Mouse (Mus musculus): ENCODE data around the gene 1700042G07Rik. TPM values are rescaled to one million over a fixed set of nuclear protein-coding genes. Genes with fewer than 3 reads are reported as not detected.

1700042G07Rik gene
- not detected in 2 replicates for polyA plus RNA-seq (2015; fragmentation: Nextera tagmentation; extraction: Ambion mirVana)

DNA sequence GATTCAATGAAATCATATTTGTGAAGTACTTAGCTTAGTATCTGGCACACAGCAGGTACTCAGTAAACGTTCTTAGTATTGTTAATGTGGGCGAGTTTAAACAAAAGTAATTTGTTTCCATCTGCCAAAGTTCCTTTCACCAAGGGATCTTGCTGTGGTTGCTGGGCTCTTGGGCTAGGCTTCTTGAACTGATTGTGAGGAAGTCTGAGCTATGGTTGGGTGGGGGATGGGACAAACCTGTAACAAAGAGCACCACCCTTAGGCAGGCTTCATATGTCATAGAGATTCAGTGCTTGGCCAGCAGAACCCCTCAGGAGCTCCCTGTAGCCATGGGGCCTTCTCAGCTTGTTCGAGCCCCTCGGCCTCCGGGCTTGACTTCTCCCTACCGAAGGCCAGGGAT is at the start of gene 1700042G07Rik, which contains the start of gene Gm49337:
Gene 1700042G07Rik, plus strand, starts transcription at position 301 of the 400 bp plus-strand sequence.
Gene Gm49337, plus strand, starts transcription at position 313 of the 400 bp plus-strand sequence.
- no peak within 1 kb of the TSS for H3K27ac ChIP-seq (ENCODE audit: low read length)
- no peaks in the 10 kb centered on the region for H3K27me3 ChIP-seq (ENCODE audit: insufficient read depth, low read length)
- H3K36me3 ChIP-seq (ENCODE audit: insufficient read depth, low read length): no peaks in the 10 kb centered on the region
- no peak within 1 kb of the TSS for H3K4me3 ChIP-seq (ENCODE audit: low read length)
- ATAC-seq (ENCODE audit: low FRiP score, low TSS enrichment): no peak
- H3K9ac ChIP-seq (replicated peaks; ENCODE audit: low read length): no peak within 1 kb of the TSS
- H3K9me3 ChIP-seq (ENCODE audit: low read length): no peaks in the 10 kb centered on the region
- no peak within 1 kb of the TSS for H3K4me2 ChIP-seq (replicated peaks; ENCODE audit: low read depth, low read length)
- peaks cover 37% of the 10 kb centered on the region for H3K4me1 ChIP-seq (ENCODE audit: insufficient read depth, low read length)
- WGBS: 85% methylated on average over 6 of the region's 6 CpGs

DNA sequence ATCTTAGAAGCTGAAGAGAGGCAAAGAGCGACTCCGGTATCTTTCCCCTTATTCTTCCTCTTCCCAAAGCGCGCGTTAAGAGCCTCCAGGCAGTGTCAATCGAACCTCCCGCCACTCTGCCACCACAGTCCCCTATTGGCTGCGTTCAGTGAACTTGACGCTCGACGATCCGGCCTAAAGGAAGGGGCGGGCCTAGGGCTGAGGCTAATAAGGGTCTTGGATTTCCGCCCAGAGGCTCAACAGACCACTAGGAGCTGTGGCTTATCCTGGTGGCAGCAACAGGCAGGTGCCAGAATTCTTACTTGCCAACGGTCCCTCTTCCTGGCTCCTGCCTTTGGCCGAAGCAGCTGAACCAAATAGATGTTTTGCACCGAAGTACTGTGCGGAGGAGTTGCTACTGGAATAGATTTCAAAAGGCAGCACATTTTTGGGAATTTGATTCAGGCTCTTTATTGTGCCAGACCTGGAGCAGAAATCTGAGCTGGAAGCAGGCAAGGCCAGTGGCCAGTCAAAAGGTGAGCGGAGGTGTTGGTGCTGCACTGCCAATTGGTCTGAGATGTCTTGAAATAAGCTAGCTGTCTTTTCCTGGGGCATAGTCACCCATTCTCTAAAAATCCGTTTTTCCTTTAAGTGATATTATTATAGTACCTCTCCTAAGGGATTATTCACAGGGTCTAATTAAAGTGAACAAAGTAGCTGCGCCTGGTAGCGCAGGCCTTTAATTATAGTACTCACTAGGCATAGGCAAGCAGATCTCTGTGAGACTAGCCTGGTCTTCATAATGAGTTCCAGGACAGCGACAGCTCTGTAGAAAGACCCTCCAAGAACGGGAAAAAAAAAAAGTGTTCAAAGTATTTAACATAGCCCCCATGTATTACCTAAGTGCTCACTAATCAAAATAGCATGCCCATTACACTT is 49.3 kb upstream of the 1700042G07Rik start, which contains the start of the genes Rad54l and Pomgnt1:
Gene Rad54l, minus strand, starts transcription at position 89 of the 918 bp plus-strand sequence.
Gene Pomgnt1, plus strand, starts transcription at position 239 of the 918 bp plus-strand sequence.
- H3K27ac ChIP-seq (ENCODE audit: low read length): peak within 1 kb of the TSS; percentile 82
- peak within 1 kb of the TSS; percentile 61 for H3K4me2 ChIP-seq (replicated peaks; ENCODE audit: low read depth, low read length)
- ATAC-seq (ENCODE audit: low FRiP score, low TSS enrichment): peak; percentile 98
- H3K9ac ChIP-seq (replicated peaks; ENCODE audit: low read length): peak within 1 kb of the TSS; percentile 74
- no peaks in the 10 kb centered on the region for H3K9me3 ChIP-seq (ENCODE audit: low read length)
- 0 out of 2 replicates have a peak, but pooled peaks cover 3% of the 10 kb centered on the region for H3K36me3 ChIP-seq (ENCODE audit: insufficient read depth, low read length)
- peak within 1 kb of the TSS; percentile 68 for H3K4me3 ChIP-seq (ENCODE audit: low read length)
- H3K27me3 ChIP-seq (ENCODE audit: insufficient read depth, low read length): no peaks in the 10 kb centered on the region
- WGBS: 5% methylated on average over 24 of the region's 24 CpGs
- peaks cover 21% of the 10 kb centered on the region for H3K4me1 ChIP-seq (ENCODE audit: insufficient read depth, low read length)

DNA sequence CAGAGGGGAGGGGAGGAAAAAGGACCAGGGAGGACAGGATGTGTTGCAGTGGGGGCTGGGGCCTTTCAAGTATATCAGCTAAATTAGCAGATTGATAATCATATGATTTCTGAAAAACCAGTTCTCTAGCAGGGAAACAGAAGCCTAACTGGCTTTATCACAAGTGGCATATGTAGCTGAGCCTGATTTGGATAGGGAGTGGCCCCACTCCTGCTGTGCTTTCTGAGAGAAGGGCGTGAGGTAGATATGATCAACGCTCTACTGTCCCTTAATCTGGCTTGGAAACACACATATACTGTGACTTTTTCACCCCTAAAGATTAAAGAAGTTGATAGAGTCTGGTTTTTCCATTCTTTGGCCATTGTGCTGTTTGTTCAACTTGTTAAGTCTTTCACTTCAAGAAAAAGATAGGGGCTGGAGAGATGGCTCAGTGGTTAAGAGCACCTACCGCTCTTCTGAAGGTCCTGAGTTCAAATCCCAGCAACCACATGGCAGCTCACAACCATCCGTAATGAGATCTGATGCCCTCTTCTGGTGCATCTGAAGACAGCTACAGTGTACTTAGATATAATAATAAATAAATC is 47.3 kb upstream of the 1700042G07Rik start:
- 91% methylated on average over 4 of the region's 4 CpGs for WGBS
- Histone ChIP-seq H3K4me2 (replicated peaks; ENCODE audit: low read depth, low read length) (no peak overlapping the region), H3K36me3 (ENCODE audit: insufficient read depth, low read length) (no peaks in the 10 kb centered on the region), H3K27ac (ENCODE audit: low read length) (no peak overlapping the region), H3K27me3 (ENCODE audit: insufficient read depth, low read length) (no peaks in the 10 kb centered on the region), H3K4me1 (ENCODE audit: insufficient read depth, low read length) (peaks cover 21% of the 10 kb centered on the region), H3K4me3 (ENCODE audit: low read length) (no peak overlapping the region), H3K9ac (replicated peaks; ENCODE audit: low read length) (no peak overlapping the region), H3K9me3 (ENCODE audit: low read length) (no peaks in the 10 kb centered on the region)
- ATAC-seq (ENCODE audit: low FRiP score, low TSS enrichment): no peak

DNA sequence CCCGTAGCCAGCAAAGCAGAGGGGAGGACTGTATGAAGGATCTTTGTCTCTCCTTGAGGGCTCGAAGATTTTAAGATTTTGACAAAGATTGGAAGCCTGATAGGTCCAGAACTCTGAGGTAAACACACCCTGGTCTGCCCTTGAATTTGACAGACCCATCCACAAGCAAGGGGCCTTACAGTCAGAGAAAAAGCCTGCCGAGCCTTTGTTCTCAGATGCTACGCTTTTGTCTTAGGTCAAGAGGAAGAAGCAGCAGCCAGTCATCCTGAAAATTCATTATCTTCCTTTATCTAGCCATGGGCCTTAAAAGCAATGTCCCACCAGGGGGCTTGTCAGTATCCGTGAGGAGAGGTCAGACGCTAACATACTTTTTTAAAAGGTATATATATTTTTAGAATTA is 45.2 kb upstream of the 1700042G07Rik start:
- no peaks in the 10 kb centered on the region for H3K9me3 ChIP-seq (ENCODE audit: low read length)
- no peak overlapping the region for H3K4me3 ChIP-seq (ENCODE audit: low read length)
- no peak overlapping the region for H3K27ac ChIP-seq (ENCODE audit: low read length)
- 80% methylated on average over 6 of the region's 6 CpGs for WGBS
- no peak overlapping the region for H3K9ac ChIP-seq (replicated peaks; ENCODE audit: low read length)
- no peak for ATAC-seq (ENCODE audit: low FRiP score, low TSS enrichment)
- H3K27me3 ChIP-seq (ENCODE audit: insufficient read depth, low read length): no peaks in the 10 kb centered on the region
- H3K4me1 ChIP-seq (ENCODE audit: insufficient read depth, low read length): peaks cover 14% of the 10 kb centered on the region
- no peaks in the 10 kb centered on the region for H3K36me3 ChIP-seq (ENCODE audit: insufficient read depth, low read length)
- H3K4me2 ChIP-seq (replicated peaks; ENCODE audit: low read depth, low read length): no peak overlapping the region

DNA sequence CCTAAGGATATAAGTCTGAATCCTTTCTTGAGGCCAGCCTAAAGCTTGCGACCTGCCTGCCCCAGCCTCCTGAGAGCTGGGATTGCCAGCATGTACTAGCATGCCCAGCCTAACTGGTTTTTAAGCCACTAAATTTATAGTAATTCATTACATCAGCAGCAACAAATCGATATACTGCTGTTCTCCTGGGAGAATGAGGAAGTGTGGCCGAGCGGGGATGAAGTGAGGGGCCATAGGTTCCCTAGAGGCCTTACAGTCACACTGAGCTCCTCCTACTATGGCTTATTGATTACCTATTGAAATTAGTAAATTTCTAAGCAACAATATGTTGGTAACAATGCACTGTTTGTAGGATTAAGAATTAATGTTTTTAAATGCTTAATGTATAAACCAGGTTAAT is 40.0 kb upstream of the 1700042G07Rik start:
- Histone ChIP-seq H3K4me3 (ENCODE audit: low read length) (no peak overlapping the region), H3K27me3 (ENCODE audit: insufficient read depth, low read length) (no peaks in the 10 kb centered on the region), H3K9me3 (ENCODE audit: low read length) (no peaks in the 10 kb centered on the region), H3K4me1 (ENCODE audit: insufficient read depth, low read length) (no peaks in the 10 kb centered on the region), H3K36me3 (ENCODE audit: insufficient read depth, low read length) (no peaks in the 10 kb centered on the region), H3K4me2 (replicated peaks; ENCODE audit: low read depth, low read length) (no peak overlapping the region), H3K27ac (ENCODE audit: low read length) (no peak overlapping the region), H3K9ac (replicated peaks; ENCODE audit: low read length) (no peak overlapping the region)
- ATAC-seq (ENCODE audit: low FRiP score, low TSS enrichment): no peak
- WGBS: 75% methylated on average over 4 of the region's 4 CpGs

DNA sequence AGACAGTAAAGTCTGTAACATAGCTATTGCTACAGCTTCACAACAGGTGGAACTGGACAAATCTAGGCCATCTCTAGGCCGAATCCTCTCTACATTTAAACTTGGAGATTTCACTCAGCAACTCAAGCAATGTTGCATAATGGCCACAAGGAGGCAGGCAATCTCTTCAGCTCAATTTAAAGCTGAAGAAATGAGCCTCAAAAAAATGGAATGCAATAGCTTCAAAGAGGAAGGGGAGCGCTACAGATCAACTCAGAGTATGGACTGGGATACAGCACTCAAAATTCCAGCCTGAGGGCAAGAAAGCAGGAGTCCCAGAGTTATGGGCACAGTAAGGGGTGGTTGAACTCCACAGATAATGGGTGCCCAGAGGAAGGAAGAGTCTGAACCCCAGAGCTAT is 38.2 kb upstream of the 1700042G07Rik start:
- H3K4me2 ChIP-seq (replicated peaks; ENCODE audit: low read depth, low read length): no peak overlapping the region
- H3K9ac ChIP-seq (replicated peaks; ENCODE audit: low read length): no peak overlapping the region
- 36% methylated on average over 2 of the region's 2 CpGs for WGBS
- H3K4me1 ChIP-seq (ENCODE audit: insufficient read depth, low read length): no peaks in the 10 kb centered on the region
- no peaks in the 10 kb centered on the region for H3K36me3 ChIP-seq (ENCODE audit: insufficient read depth, low read length)
- no peaks in the 10 kb centered on the region for H3K27me3 ChIP-seq (ENCODE audit: insufficient read depth, low read length)
- no peak overlapping the region for H3K27ac ChIP-seq (ENCODE audit: low read length)
- no peaks in the 10 kb centered on the region for H3K9me3 ChIP-seq (ENCODE audit: low read length)
- ATAC-seq (ENCODE audit: low FRiP score, low TSS enrichment): no peak
- no peak overlapping the region for H3K4me3 ChIP-seq (ENCODE audit: low read length)

DNA sequence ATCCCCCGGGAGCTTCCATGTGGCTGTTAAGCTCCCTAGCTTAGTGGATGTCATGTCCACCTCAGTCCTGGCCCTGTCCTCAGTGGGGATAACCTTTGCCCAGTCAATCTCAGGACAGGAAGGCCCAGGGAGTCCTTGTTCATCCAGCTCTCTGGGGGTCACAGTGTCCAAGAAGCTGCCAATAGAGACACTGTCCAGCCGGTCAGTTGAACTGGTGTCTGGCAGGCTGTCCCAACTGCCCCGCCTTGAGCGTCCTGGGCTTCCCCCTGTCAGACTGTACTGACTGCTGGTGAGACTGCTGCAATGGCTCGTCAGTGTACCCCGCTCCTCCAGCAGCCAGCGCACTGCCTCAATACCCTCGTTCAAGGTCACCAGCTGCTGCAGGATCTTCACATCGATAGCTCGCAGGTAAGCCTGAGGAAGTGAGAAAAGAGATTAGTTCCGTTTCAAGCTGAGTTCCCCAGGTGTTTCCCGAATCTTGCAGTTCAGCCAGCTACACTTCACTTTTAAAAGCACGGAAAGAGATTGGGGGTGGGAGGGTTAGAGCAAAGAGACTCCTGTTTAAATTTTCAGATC is 35.7 kb upstream of the 1700042G07Rik start:
- no peak overlapping the region for H3K9ac ChIP-seq (replicated peaks; ENCODE audit: low read length)
- ATAC-seq (ENCODE audit: low FRiP score, low TSS enrichment): no peak
- H3K4me2 ChIP-seq (replicated peaks; ENCODE audit: low read depth, low read length): no peak overlapping the region

DNA sequence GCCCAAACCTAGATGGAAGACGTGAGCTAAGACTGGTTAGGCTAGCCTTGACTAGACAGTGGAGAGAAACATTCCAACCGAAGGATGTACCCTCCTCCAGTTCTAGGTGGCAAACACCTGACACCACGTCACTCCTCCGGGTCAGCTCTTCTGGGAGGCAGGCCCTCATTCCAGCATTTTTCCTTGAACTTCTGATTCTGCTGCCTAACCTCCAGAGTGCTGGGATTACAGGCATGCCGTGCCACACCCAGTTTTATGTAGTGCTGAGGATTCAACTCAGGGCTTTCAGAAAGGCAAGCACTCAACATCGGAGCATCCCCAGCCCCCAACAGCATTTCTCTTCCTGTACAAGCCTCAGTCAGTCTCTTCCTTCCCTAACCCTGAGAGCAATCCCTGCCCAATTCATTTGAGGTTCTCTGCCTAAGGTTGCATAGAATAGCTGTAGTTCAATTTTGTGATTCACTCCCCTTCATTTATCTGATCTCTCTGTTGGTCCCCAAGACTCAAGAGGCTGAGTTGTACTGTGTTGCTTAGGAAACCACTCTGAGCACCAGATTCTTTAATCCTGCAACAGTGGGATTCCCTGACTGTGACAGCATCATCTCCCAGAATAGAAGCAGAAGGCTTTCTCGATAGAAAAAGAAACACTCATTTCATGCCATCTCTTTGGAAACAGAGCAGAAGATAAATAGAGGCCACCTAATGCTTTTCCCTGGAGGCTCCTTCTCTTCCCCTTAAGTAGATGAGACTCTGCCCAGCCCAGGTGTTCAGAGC is 32.2 kb upstream of the 1700042G07Rik start:
- Histone ChIP-seq H3K27me3 (ENCODE audit: insufficient read depth, low read length) (no peaks in the 10 kb centered on the region), H3K9me3 (ENCODE audit: low read length) (no peaks in the 10 kb centered on the region), H3K4me1 (ENCODE audit: insufficient read depth, low read length) (peaks cover 13% of the 10 kb centered on the region; the same call in 1 of the 2 replicates), H3K36me3 (ENCODE audit: insufficient read depth, low read length) (no peaks in the 10 kb centered on the region), H3K4me2 (replicated peaks; ENCODE audit: low read depth, low read length) (no peak overlapping the region), H3K4me3 (ENCODE audit: low read length) (no peak overlapping the region), H3K27ac (ENCODE audit: low read length) (no peak overlapping the region), H3K9ac (replicated peaks; ENCODE audit: low read length) (no peak overlapping the region)
- ATAC-seq (ENCODE audit: low FRiP score, low TSS enrichment): no peak
- WGBS: 71% methylated on average over 7 of the region's 7 CpGs

More for the DNA sequence above, 35.7 kb upstream of the 1700042G07Rik start:
- no peaks in the 10 kb centered on the region for H3K36me3 ChIP-seq (ENCODE audit: insufficient read depth, low read length)
- no peak overlapping the region for H3K27ac ChIP-seq (ENCODE audit: low read length)
- H3K4me3 ChIP-seq (ENCODE audit: low read length): no peak overlapping the region
- H3K4me1 ChIP-seq (ENCODE audit: insufficient read depth, low read length): no peaks in the 10 kb centered on the region
- H3K9me3 ChIP-seq (ENCODE audit: low read length): no peaks in the 10 kb centered on the region
- 64% methylated on average over 13 of the region's 13 CpGs for WGBS
- no peaks in the 10 kb centered on the region for H3K27me3 ChIP-seq (ENCODE audit: insufficient read depth, low read length)

DNA sequence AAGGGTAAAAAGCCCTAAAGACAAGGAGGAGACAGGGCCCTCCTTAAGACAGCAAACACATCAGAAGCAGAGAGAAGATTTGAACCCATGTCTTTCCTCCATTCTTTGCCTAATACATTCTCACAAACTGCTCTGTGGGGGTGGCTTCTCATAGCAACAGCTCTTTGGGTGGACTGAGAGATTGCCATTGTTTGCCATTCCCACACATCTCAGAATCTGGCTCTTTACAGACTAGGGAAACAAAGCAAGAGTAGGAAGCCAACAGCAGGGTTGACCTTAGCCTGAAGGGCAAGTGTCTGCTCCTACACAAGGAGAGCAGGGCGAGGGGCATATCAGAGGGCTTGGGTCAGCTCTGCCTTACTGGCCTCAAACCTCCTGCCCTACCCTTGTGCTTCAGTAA is 31.4 kb upstream of the 1700042G07Rik start:
- ATAC-seq (ENCODE audit: low FRiP score, low TSS enrichment): no peak
- Histone ChIP-seq H3K9me3 (ENCODE audit: low read length) (no peaks in the 10 kb centered on the region), H3K9ac (replicated peaks; ENCODE audit: low read length) (no peak overlapping the region), H3K4me1 (ENCODE audit: insufficient read depth, low read length) (peaks cover 13% of the 10 kb centered on the region; the same call in 1 of the 2 replicates), H3K27me3 (ENCODE audit: insufficient read depth, low read length) (no peaks in the 10 kb centered on the region), H3K27ac (ENCODE audit: low read length) (no peak overlapping the region), H3K4me2 (replicated peaks; ENCODE audit: low read depth, low read length) (no peak overlapping the region), H3K4me3 (ENCODE audit: low read length) (no peak overlapping the region), H3K36me3 (ENCODE audit: insufficient read depth, low read length) (no peaks in the 10 kb centered on the region)
- 75% methylated on average over 1 of the region's 1 CpGs for WGBS

Measured in kidney, embryonic 16.5 days (tissue).